Mouse (Mus musculus) adrenal gland, postnatal 25 days (tissue): Measurements from ENCODE around the gene Mmd. TPM values are rescaled to one million over a fixed set of nuclear protein-coding genes. Genes with fewer than 3 reads are reported as not detected.
A peak's percentile ranks its signal among the peaks of the same experiment; 100 is the strongest.

ENCODE experiments used
- DNase-seq: peaks from one replicate; pipeline ENCODE4 v3.0.0; 2021; ENCODE audit warnings: mixed read lengths
- total RNA-seq: library from RNA; stranded (reverse); gene quantifications from 2 replicates; pipeline ENCODE4 v1.2.3, GENCODE M21; 2021

Gene Mmd
- total RNA-seq, 1 experiment from 2014 or later: 63.3 TPM

GRCm38 (mm10) chr11:90284079-90284478 is 34.8 kb downstream of the Mmd start:
- DNase-seq: no peak

- no peak for DNase-seq
These were observed 35.4 kb downstream of the Mmd start for GRCm38 (mm10) chr11:90284623-90285022.

- no peak for DNase-seq
These were observed 37.4 kb downstream of the Mmd start for GRCm38 (mm10) chr11:90286550-90287154.

- no peak for DNase-seq
These were observed 41.9 kb downstream of the Mmd start for GRCm38 (mm10) chr11:90291156-90291555.

- DNase-seq: peak; percentile 16
These were observed 43.5 kb downstream of the Mmd start for GRCm38 (mm10) chr11:90292766-90293165.

GRCm38 (mm10) chr11:90294622-90295021 is 45.4 kb downstream of the Mmd start:
- DNase-seq: no peak

- DNase-seq: no peak
These were observed 56.8 kb downstream of the Mmd start for GRCm38 (mm10) chr11:90306067-90306466.

GRCm38 (mm10) chr11:90306993-90307392 is 57.7 kb downstream of the Mmd start:
- peak; percentile 64 for DNase-seq

- no peak for DNase-seq
These were observed 65.3 kb downstream of the Mmd start for GRCm38 (mm10) chr11:90314606-90315005.

- peak; percentile 48 for DNase-seq
These were observed 68.2 kb downstream of the Mmd start for GRCm38 (mm10) chr11:90317482-90317881.

- DNase-seq: no peak
These were observed 71.7 kb downstream of the Mmd start for GRCm38 (mm10) chr11:90320922-90321321.

GRCm38 (mm10) chr11:90324597-90324996 is 75.3 kb downstream of the Mmd start:
- no peak for DNase-seq

GRCm38 (mm10) chr11:90326146-90326545 is 76.9 kb downstream of the Mmd start:
- DNase-seq: no peak

GRCm38 (mm10) chr11:90326836-90327235 is 77.6 kb downstream of the Mmd start:
- no peak for DNase-seq

Other genes with a start within 250 kb of the Mmd start
- 7.9 and 9.9 TPM in 2 replicates for gene Pctp, start 246.6 kb upstream of the Mmd start, total RNA-seq
- gene Tmem100, start 219.1 kb upstream of the Mmd start, total RNA-seq: 2.0 and 2.8 TPM in 2 replicates
- gene Gm45716, start 61.8 kb upstream of the Mmd start, total RNA-seq: 2.6 and 3.1 TPM in 2 replicates
- gene Hlf, start 141.4 kb downstream of the Mmd start, total RNA-seq: 17.9 and 22.8 TPM in 2 replicates